Mouse (Mus musculus) thymus, adult 2 months (tissue): ENCODE results near the gene Bcl2l12.

Source experiments
- CTCF ChIP-seq: fragments of 200-500 bp; IDR thresholded peaks from 2 replicates; pipeline ENCODE4 v1.5.1; 2012; ENCODE audit warnings: mild to moderate bottlenecking, control low read depth, low read length, moderate library complexity, borderline replicate concordance; ENCODE audit not compliant: control insufficient read depth, poor library complexity, insufficient read depth; ENCODE audit errors: extremely low read depth
- POLR2A ChIP-seq: fragments of 200-500 bp; IDR thresholded peaks from 2 replicates; pipeline ENCODE4 v1.6.1; 2012; ENCODE audit warnings: mild to moderate bottlenecking, low read length, control low read depth, moderate library complexity; ENCODE audit not compliant: control insufficient read depth, poor library complexity, insufficient read depth; ENCODE audit errors: extremely low read depth

DNA sequence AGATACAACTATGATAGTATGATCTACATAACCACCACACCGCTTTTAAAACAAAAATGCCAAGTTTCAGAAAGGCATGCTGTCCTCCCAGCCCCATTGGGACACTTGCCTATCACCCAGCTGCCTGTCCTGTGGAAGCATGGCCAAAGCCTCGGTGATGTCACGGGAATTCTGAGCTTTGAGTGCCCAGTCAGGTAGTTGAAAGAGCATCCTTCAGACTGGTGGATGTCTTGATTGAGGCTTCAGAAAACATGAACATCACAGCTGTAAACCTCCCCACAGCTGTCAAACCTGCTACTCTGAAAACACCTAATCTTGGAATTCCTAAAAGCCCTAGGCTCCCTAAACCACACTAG, 15.6 kb upstream of the Bcl2l12 start:
- TF ChIP-seq CTCF, result no peak
- TF ChIP-seq POLR2A, result no peak
